Mouse (Mus musculus) kidney, embryonic 14.5 days (tissue): ENCODE results near the gene Marco. TPM values are rescaled to one million over a fixed set of nuclear protein-coding genes. Genes with fewer than 3 reads are reported as not detected.

Source experiments
- polyA plus RNA-seq: library from polyadenylated mRNA; unstranded; fragments of >200 nt; fragmentation: Nextera tagmentation; extraction: Ambion mirVana; gene quantifications from 2 replicates; pipeline ENCODE4 v1.2.1, GENCODE M21; 2014

The Marco gene
- polyA plus RNA-seq, 1 experiment from 2014 or later: 0.11 TPM

Other genes starting within 250 kb of the Marco start
- 2.1 and 2.2 TPM in 2 replicates for gene Steap3, start 232.3 kb downstream of the Marco start, polyA plus RNA-seq
- gene C1ql2, start 164.4 kb downstream of the Marco start, polyA plus RNA-seq: not detected in 2 replicates
- gene En1, start 97.4 kb upstream of the Marco start, polyA plus RNA-seq: not detected in 2 replicates